Mouse (Mus musculus) layer of hippocampus, postnatal 25 days (tissue): Measurements from ENCODE around the gene D930020B18Rik. TPM values are rescaled to one million over a fixed set of nuclear protein-coding genes. Genes with fewer than 3 reads are reported as not detected.
A peak's percentile ranks its signal among the peaks of the same experiment; 100 is the strongest.

Experiments used
- DNase-seq, 2 experiments: peaks; one replicate each; pipeline ENCODE4 v3.0.0; 2022; ENCODE audit warnings: mixed read lengths in 2 of 2, low spot score in 1 of 2; ENCODE audit errors: extremely low spot score in 1 of 2
- total RNA-seq, 2 experiments: library from RNA; stranded (reverse); gene quantifications; 2 replicates each; pipeline ENCODE4 v1.2.3; 2021

D930020B18Rik gene
- total RNA-seq: under 1 TPM; 0.27 to 0.52 TPM

- DNase-seq: no peak
Measured at GRCm38 (mm10) chr10:121641272-121642053, at the start of gene D930020B18Rik. D930020B18Rik (plus strand) TSS chr10:121641588.

- no peak for DNase-seq
Measured at GRCm38 (mm10) chr10:121596580-121596979, 44.8 kb upstream of the D930020B18Rik start.

- no peak for DNase-seq
Measured at GRCm38 (mm10) chr10:121601272-121601671, 40.1 kb upstream of the D930020B18Rik start.

- no peak for DNase-seq
Measured at GRCm38 (mm10) chr10:121603556-121603955, 37.8 kb upstream of the D930020B18Rik start.

GRCm38 (mm10) chr10:121604632-121605344, 36.6 kb upstream of the D930020B18Rik start:
- no peak for DNase-seq

- no peak for DNase-seq
Measured at GRCm38 (mm10) chr10:121608177-121608576, 33.2 kb upstream of the D930020B18Rik start.

DNA sequence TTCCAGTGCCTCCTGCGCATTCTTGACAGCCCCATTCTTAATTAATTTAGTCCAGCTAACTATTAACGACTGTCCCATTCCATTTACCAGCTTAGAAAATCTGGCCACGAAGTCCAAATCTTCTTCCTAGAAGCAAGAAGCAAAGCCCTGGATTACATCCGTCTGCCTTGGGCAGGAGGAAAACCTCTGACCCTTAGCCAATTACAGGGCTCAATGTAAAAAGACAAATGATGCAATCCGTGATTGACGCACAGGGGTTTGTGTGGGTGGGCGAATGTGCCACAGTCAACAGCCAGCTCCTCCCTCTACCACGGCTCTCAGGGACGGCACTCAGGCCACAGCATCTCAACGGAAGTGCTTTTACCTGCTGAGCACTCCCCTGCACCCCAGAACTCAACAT, 29.8 kb upstream of the D930020B18Rik start:
- DNase-seq: no peak

DNA sequence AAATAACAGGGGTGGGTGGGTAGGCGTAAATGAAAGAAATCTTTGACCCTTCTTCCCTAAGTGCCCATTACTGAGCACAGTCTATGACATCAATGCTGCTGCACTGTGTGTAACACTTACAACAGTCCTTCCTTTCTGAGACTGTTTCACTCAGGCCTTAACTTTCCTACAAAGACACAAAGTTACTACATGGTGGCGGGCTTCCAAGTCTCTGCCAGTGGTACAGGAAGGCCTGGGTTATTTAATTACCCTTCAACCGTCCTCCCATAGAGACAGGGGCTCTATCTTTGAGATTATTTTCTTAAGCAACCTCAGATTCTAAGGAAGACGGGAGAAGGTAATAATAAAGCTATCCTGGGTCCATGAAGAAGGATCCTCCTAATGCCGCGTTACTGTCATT, 28.9 kb upstream of the D930020B18Rik start:
- no peak for DNase-seq

DNA sequence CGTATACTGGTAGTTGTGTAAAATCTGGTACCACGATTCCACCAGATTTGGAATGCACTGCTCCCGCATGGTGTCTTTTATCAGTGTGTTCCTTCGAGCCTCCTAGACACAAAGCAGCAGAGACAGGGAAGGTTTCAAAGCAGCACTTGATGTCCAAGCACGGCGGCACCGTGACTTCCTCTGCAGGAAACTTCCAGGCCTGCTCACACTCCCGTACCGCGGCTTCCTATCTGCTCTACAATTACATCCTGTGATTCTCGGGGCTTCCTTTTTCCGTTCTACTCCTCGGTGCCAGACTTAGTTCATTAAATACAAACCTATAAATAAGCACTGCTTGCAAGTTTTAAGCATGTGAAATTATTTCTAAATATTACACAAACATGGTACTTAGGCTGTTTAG, 27.8 kb upstream of the D930020B18Rik start:
- no peak for DNase-seq

DNA sequence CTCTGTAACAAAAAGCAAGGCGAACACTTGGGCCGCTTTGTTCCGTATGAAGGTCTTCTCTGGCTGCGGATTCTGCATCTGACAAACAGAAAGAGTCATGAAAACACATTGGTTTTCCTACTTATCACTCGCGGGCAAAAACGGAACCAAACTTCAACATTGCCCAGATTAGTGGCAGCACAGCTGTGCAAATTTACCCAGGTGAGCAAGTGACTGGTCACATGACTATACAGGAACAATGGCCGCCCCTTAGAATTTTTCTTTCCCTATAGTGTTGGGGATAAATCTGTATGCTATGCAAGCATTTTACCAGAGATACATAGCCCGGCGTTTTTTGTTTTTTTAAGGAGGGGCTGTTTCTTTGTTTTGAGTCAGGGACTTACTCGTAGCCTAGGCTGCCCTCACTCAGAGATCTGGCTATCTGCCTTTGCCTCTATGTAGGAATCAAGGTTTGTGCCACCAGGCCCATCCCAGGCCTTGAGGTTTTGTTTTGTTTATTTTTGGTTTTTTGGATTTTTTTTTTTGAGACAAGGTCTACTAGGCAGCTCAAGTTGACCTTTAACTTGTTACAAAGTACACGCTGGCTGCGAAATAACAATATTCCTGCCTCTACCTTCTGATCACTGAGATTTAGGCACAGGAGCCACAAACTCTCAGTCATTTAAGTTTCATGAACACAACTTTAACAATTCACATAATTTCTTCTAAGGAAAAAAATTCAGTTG, 26.1 kb upstream of the D930020B18Rik start:
- DNase-seq: no peak

- DNase-seq: no peak
Measured at GRCm38 (mm10) chr10:121615935-121616334, 25.5 kb upstream of the D930020B18Rik start.

DNA sequence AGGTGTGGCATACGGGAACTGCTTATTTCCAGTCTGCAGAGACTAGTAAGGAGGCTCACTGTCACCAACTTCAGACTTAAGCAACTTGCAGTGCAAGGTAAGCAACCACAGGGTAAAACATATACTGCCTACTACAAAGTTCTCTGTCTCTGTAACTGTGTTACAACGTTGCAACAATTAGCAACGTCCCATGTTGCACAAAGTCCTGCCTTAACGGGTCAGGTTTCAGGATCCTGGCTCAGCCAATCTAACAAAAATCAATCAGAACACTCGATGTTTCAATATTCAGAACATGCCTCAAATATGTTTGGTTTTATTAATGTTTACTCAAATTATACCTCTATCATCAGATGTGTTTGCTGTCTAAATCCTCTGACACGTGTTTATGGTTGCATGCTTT, 19.0 kb upstream of the D930020B18Rik start:
- DNase-seq: no peak

GRCm38 (mm10) chr10:121623670-121624069, 17.7 kb upstream of the D930020B18Rik start:
- DNase-seq: no peak

GRCm38 (mm10) chr10:121625006-121625405, 16.4 kb upstream of the D930020B18Rik start:
- no peak for DNase-seq

- DNase-seq: no peak
Measured at GRCm38 (mm10) chr10:121625407-121626185, 15.8 kb upstream of the D930020B18Rik start.

- DNase-seq: peak; percentile 93 to 96
Measured at GRCm38 (mm10) chr10:121626186-121626882, 15.1 kb upstream of the D930020B18Rik start, which contains the start of gene Xpot. Xpot (minus strand) TSS chr10:121626332.

GRCm38 (mm10) chr10:121627216-121627852, 14.1 kb upstream of the D930020B18Rik start:
- no peak for DNase-seq

DNA sequence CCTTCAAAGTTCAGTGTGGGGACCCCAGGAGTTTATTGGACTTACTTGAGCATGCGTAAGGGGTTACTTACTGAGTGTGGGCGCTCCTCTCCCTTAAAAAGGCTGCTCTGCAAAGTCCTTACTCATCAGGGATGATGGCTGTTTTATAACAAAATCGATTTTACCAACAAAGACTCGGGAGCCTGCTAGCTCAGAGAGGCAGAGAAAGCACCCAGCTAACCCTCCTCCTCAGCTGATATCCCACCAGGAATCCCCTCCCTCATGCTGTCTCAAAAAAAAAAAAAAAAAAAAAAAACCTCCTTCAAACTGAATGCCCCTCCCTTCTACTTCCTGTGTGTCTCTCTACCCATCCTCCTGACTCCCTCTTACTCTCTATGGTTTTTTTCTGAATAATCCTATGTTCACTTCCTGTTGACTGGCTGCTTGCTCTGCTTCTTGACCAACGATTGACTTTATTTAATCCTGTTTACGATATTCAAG, 12.8 kb upstream of the D930020B18Rik start:
- no peak for DNase-seq

DNA sequence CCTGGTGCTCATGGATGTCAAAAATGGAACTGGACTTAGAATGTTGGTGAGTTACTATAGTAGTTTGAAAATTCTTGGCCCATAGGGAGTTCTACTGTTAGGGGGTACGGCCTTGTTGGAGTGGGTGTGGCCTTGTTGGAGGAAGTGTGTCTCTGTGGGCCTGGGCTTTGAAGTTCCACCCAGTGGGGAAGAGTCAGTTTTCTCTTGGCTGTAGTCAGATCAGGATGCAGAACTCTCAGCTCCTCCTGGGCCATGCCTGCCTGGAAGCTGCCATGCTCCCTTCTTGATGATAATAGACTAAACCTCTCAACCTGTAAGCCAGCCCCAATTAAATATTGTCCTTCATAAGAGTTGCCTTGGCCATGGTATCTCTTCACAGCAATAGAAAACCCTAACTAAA, 7.2 kb upstream of the D930020B18Rik start:
- no peak for DNase-seq
